ENCODE assay signal across 26 mouse cellular contexts in the genomic region with DNA sequence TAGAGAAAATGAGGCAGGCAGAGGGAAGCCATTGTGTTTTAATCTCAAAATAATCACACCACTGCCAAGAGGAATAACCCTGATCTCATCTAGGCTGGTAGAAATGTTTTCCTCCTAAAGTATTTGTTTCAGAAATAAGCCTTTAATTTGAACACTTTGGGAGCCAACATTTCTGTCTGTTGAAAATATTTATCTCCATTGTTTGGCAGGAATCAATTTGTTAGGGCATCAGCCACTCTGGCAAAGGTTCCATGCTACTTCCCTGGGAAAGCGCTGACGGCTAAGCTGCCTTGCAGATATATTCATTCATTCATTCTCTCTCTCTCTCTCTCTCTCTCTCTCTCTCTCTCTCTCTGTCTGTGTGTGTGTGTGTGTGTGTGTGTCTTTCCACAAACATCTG.
"Had no signal": no experiment of that assay in that cellular context is flagged by ENCODE, and none has a peak within 500 bp of the region (broad histone marks: within the 10 kb centered on the region; RNA-seq: fewer than 3 reads in every experiment).

No protein-coding gene starts in this region.

- H3K4me2 ChIP-seq: heart, embryonic 11.5 days; heart, embryonic 13.5 days; heart, embryonic 15.5 days; hindbrain, embryonic 13.5 days; hindbrain, embryonic 15.5 days; kidney, embryonic 15.5 days; limb, embryonic 13.5 days; limb, embryonic 15.5 days; liver, embryonic 12.5 days had no signal

- H3K4me3 ChIP-seq: heart, adult 2 months; heart, embryonic 13.5 days; heart, embryonic 15.5 days; hindbrain, embryonic 13.5 days; hindbrain, embryonic 15.5 days; kidney, embryonic 15.5 days; limb, embryonic 13.5 days; limb, embryonic 15.5 days; liver, embryonic 12.5 days had no signal

- H3K27ac ChIP-seq: heart, adult 2 months; heart, embryonic 13.5 days; heart, embryonic 15.5 days; hindbrain, embryonic 13.5 days; hindbrain, embryonic 15.5 days; hindbrain, postnatal 0 days; kidney, embryonic 15.5 days; kidney, postnatal 0 days; limb, embryonic 13.5 days; limb, embryonic 15.5 days; liver, embryonic 12.5 days had no signal

- DNase-seq: gastrocnemius, postnatal 14 days; gastrocnemius, postnatal 36 days; heart, adult 11 months; heart, adult 2 months; heart, postnatal 14 days; heart, postnatal 36 days; kidney, adult 11 months; kidney, adult 2 months; kidney, adult 9 months; kidney, postnatal 14 days; kidney, postnatal 36 days; layer of hippocampus, adult 9-11 months; layer of hippocampus, postnatal 36 days; left cerebral cortex, postnatal 4 days had no signal

- H3K27me3 ChIP-seq: heart, embryonic 13.5 days; heart, embryonic 15.5 days; hindbrain, embryonic 13.5 days; hindbrain, embryonic 15.5 days; kidney, embryonic 15.5 days; liver, embryonic 12.5 days had no signal

- H3K9me3 ChIP-seq: heart, embryonic 13.5 days; heart, embryonic 15.5 days; hindbrain, embryonic 13.5 days; hindbrain, embryonic 15.5 days; kidney, embryonic 15.5 days; limb, embryonic 13.5 days; limb, embryonic 15.5 days; liver, embryonic 12.5 days had no signal

- H3K36me3 ChIP-seq: heart, embryonic 13.5 days; heart, embryonic 15.5 days; hindbrain, embryonic 13.5 days; hindbrain, embryonic 15.5 days; kidney, embryonic 15.5 days; limb, embryonic 13.5 days; limb, embryonic 15.5 days; liver, embryonic 12.5 days had no signal

- ATAC-seq: hindbrain, postnatal 0 days; intestine, embryonic 16.5 days; liver, embryonic 12.5 days had no signal

- H3K9ac ChIP-seq: heart, embryonic 13.5 days; heart, embryonic 15.5 days; hindbrain, embryonic 13.5 days; hindbrain, embryonic 15.5 days; kidney, embryonic 15.5 days; limb, embryonic 13.5 days; limb, embryonic 15.5 days; liver, embryonic 12.5 days had no signal
